Mouse (Mus musculus): ENCODE data around the gene Pcnx4. TPM values are rescaled to one million over a fixed set of nuclear protein-coding genes. Genes with fewer than 3 reads are reported as not detected.
"Not testable (repeated sequence)": the region's sequence is repeated elsewhere in the genome, so short reads cannot be mapped to it uniquely, and the experiment has no call there.

The Pcnx4 gene
- polyA plus RNA-seq, 1 experiment from 2014 or later: 18.0 TPM

DNA sequence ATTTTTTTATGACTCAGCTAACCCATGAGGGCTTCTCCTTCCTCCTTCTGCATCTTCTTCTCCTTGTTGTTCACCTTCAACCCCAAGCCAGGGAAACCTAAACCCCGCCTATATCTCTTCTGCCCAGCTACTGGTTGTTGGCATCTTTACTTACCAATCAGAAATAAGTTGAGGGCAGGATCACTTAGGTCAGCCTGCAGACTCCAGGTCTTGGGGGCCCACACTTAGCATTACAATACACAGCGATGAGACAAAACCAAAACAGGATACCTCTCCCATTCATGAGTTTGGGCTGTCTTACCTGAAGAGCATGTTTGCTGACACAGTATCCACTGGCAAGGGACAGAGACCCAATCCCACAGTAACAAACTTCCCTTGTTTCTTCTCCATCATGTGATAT is 57.8 kb downstream of the Pcnx4 start:
- ChIA-PET CTCF (no interaction called here), POLR2A (no interaction called here)
- peaks cover 13% of the 10 kb centered on the region for H3K27me3 ChIP-seq
- in situ Hi-C loops (cut with MboI; ENCODE audit: low pct_unique_long_range_greater_than_20kb): no loop called here
- no peak for DNase-seq (ENCODE audit: low read depth, low spot score)
- no peak for ATAC-seq
- no peak for TF ChIP-seq CTCF (IDR thresholded peaks at IDR 0.05)

DNA sequence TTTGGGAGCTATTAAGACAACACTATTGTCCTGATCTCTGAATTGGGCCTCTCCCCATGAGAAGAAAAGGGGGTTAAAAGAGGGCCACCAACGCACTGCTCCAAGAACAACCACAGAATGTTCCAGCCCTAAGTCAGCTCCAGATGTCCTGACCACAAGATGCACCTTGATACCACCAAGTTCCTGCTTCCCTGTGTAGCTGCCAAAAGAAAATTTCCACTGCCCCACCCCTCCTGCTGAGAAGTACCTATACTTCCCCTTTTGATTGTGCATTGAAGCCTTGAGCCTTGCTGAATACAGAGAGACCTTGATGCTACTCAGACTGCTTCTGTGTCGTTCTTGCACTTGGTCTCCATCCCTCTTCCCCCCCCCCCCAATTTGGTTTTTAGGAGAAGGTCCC is 62.5 kb downstream of the Pcnx4 start:
- H3K27me3 ChIP-seq: peaks cover 10% of the 10 kb centered on the region
- POLR2A ChIA-PET; CTCF ChIA-PET; ATAC-seq; in situ Hi-C loops (cut with MboI; ENCODE audit: low pct_unique_long_range_greater_than_20kb); DNase-seq (ENCODE audit: low read depth, low spot score): not testable (repeated sequence)

DNA sequence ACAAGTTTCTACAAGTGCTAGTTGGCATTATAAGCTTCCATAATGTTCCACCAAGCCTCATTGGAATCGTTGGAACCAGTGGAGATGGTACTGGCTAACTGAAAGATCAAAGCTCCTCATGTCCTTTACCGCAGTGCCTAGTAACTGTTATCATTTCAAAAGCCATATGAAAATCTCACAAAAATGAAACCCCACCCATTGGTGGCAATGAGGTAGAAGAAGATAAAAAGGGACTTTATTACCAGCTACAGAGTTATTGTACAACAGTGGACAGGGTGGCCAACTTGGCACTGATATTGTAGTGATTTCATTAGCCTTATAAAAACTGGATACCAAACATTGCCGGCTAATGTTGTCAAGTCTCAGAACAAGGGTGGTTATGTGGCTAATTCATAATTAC is 75.9 kb downstream of the Pcnx4 start:
- H3K27me3 ChIP-seq: peaks cover 6% of the 10 kb centered on the region
- no peak for ATAC-seq
- in situ Hi-C loops (cut with MboI; ENCODE audit: low pct_unique_long_range_greater_than_20kb): no loop called here
- ChIA-PET POLR2A (no interaction called here), CTCF (no interaction called here)
- TF ChIP-seq CTCF (IDR thresholded peaks at IDR 0.05): no peak
- no peak for DNase-seq (ENCODE audit: low read depth, low spot score)

DNA sequence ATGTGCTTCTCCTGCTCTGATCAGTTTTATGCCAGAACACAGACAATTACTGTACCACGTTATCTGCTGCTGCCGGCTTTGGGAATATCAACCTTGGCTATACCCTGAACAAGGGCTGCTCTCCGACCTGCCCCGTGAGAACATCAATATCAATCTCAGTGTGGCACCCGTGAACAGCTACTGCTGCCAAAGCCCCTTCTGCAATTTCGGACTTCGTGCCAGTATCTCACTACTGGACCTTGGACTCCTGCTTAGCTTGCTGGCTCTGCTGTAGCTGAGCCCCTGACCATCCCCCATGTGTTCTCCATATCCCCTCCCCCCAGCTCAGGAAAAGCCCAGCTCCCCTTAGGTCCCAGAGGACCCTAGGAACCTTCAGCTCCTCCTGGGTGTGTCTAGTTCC is 84.7 kb downstream of the Pcnx4 start:
- no peak for ATAC-seq
- in situ Hi-C loops (cut with MboI; ENCODE audit: low pct_unique_long_range_greater_than_20kb): no loop called here

DNA sequence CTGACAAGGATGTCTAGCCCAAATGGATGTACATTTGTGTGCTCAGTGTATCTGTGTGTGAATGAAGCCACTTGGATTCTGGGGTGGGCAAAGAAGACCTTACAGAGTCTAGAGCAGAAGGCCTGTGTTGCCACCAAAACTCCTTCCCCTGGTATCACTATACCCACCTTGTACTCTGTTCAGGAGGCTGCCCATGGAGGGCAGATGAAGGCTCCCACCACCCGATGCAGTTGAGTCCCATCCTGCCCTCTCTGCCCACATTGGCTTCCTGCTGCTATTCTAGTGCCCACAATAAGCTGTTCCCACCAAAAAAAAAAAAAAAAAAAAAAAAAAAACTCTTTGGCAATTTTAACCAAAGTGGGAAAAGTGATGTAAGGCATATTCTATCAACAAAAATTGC is 85.3 kb downstream of the Pcnx4 start:
- TF ChIP-seq CTCF (IDR thresholded peaks at IDR 0.05): no peak
- ATAC-seq: no peak
- H3K27me3 ChIP-seq: peaks cover 18% of the 10 kb centered on the region
- ChIA-PET CTCF (no interaction called here), POLR2A (interaction anchor here (0.6 kb wide), 1 partner anchor 40 kb away, joined by 9 read pairs; no protein-coding TSS in a partner anchor)
- DNase-seq (ENCODE audit: low read depth, low spot score): no peak
- in situ Hi-C loops (cut with MboI; ENCODE audit: low pct_unique_long_range_greater_than_20kb): no loop called here

More for the DNA sequence above, 84.7 kb downstream of the Pcnx4 start:
- no peak for DNase-seq (ENCODE audit: low read depth, low spot score)
- TF ChIP-seq CTCF (IDR thresholded peaks at IDR 0.05): no peak
- POLR2A ChIA-PET: no interaction called here
- CTCF ChIA-PET: no interaction called here
- peaks cover 18% of the 10 kb centered on the region for H3K27me3 ChIP-seq

DNA sequence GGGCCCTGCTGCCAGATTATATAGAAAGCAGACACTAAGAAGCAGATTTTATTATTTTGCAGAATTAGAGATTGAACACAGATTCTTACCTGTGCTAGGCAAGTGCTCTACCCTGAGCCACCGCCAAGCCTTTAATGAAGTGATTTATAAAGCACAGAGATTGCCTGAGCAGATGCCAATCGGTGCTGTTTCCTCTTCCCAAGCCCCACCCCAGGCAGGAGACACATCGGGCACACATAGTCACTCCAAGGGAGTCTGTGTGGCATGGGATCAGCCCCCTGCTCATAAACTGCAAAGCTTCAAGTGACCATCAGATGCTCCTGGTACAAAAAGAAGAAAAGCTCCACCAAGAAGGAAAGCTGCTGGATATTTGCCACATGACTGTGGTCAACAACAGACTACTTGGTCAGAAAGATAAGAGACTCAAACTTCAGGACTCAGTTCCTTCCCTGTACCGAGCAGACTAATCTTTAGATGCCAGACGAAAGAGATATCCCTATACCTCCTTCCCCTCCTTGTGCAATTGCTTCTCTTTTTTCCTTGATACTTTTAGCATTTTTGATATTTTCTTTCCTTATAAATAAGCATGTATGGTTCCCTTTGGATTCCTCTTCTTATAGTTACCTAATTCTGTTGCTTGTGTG is 86.8 kb downstream of the Pcnx4 start:
- CTCF ChIA-PET: no interaction called here
- H3K27me3 ChIP-seq: peaks cover 18% of the 10 kb centered on the region
- TF ChIP-seq CTCF (IDR thresholded peaks at IDR 0.05): no peak
- POLR2A ChIA-PET: no interaction called here
- no peak for ATAC-seq
- DNase-seq (ENCODE audit: low read depth, low spot score): no peak
- in situ Hi-C loops (cut with MboI; ENCODE audit: low pct_unique_long_range_greater_than_20kb): no loop called here

DNA sequence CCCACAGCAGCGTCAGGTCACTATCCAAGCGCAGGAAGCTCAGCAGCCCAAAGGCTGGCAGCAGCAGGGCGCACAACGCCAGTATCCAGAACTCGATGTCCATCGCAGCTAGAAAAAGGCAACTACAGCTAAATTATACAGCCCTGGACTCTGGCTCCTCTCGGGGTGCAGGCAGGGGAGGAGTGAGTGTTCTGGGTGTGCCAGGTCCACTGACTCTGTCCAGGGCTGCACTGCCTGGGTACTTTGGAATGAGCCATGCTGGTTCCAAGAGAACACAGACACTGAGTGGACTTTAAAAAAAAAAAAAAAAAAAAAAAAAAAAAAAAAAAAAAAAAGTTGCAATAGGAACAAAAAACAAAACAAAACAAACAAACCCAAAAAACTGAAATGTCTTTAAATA is 92.6 kb downstream of the Pcnx4 start:
- ATAC-seq: no peak
- POLR2A ChIA-PET: no interaction called here
- H3K27me3 ChIP-seq: peaks cover 3% of the 10 kb centered on the region
- DNase-seq (ENCODE audit: low read depth, low spot score): no peak
- in situ Hi-C loops (cut with MboI; ENCODE audit: low pct_unique_long_range_greater_than_20kb): no loop called here
- CTCF ChIA-PET: no interaction called here
- TF ChIP-seq CTCF (IDR thresholded peaks at IDR 0.05): no peak

Other genes starting within 250 kb of the Pcnx4 start
- 15.0 TPM for gene Rtn1, start 127.3 kb upstream of the Pcnx4 start, polyA plus RNA-seq (2021)
- gene Lrrc9, start 94.5 kb upstream of the Pcnx4 start, polyA plus RNA-seq (2021): not detected
- 0.10 TPM for gene Gm4756, start 113.3 kb downstream of the Pcnx4 start, polyA plus RNA-seq (2021)
- gene Dhrs7, start 128.5 kb downstream of the Pcnx4 start, polyA plus RNA-seq (2021): 53.0 TPM
- gene Ppm1a, start 221.1 kb downstream of the Pcnx4 start, polyA plus RNA-seq (2021): 131 TPM

Data from Patski (cell line).